Mouse (Mus musculus): ENCODE measurements around the gene Mab21l3.

DNA sequence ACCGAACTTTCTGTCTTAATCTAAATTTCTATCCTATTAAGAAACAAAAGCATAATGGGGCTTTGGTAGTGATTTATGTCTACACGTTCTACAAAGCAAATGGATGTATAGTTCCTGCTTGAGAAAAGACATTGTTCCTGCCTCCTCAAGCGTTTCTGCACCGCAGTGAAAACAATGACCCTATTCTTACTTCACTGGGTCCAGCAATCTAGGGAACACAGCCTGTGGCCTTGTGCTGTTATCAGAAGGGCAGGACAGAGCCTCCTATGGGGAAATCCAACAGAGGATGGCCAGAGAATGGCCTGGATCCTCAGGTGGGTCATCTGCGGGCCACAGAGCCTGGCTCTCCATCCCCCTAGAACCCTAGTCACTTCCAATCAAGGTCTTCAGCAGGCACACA is 29.4 kb upstream of the Mab21l3 start:
- TF ChIP-seq CTCF (IDR thresholded peaks at IDR 0.05; ENCODE audit: control insufficient read depth, insufficient read depth, insufficient read length) (no peak), MAX (IDR thresholded peaks at IDR 0.05) (no peak), CEBPB (IDR thresholded peaks at IDR 0.05; ENCODE audit: low read depth) (no peak), MYOD1 (IDR thresholded peaks at IDR 0.05; ENCODE audit: control insufficient read depth, insufficient read length, low read depth) (no peak), USF1 (IDR thresholded peaks at IDR 0.05; ENCODE audit: low read depth) (no peak)

Measured in C2C12 (cell line).